In the genomic region with DNA sequence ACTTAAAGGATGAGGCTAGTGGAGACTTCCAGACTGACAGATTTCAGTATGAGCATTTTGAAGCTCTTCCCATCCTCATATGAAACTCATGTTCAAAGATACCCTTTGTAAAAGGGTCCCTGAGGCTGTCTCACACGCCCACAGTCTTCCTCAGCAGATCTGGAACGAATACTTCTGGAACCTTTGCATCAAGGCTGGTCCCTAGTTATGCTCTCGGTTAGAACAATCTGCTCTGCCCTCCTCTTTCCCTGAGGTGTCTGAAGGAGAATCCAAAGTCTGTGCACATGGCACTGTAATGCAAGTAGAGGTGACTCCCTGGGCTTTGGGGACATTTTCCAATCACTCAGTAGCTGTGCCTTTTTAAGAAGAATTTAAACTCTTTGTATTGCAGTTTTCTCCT, we compare ENCODE assay signal across 19 mouse cellular contexts. TPM values are rescaled to one million over a fixed set of nuclear protein-coding genes. Genes with fewer than 3 reads are reported as not detected.
"Had no signal": no experiment of that assay in that cellular context is flagged by ENCODE, and none has a peak within 500 bp of the region (broad histone marks: within the 10 kb centered on the region; RNA-seq: fewer than 3 reads in every experiment).

No protein-coding gene starts in this region.

- H3K36me3 ChIP-seq: lung, embryonic 15.5 days; midbrain, embryonic 13.5 days; midbrain, embryonic 15.5 days; neural tube, embryonic 13.5 days; stomach, embryonic 15.5 days had no signal

- H3K9ac ChIP-seq: lung, embryonic 15.5 days; midbrain, embryonic 13.5 days; midbrain, embryonic 15.5 days; neural tube, embryonic 13.5 days; stomach, embryonic 15.5 days had no signal

- H3K4me2 ChIP-seq: lung, embryonic 15.5 days; midbrain, embryonic 11.5 days; midbrain, embryonic 13.5 days; midbrain, embryonic 15.5 days; neural tube, embryonic 13.5 days; stomach, embryonic 15.5 days had no signal

- ATAC-seq: lung, postnatal 0 days; midbrain, embryonic 13.5 days; midbrain, embryonic 15.5 days had no signal

- H3K27ac ChIP-seq: lung, embryonic 15.5 days; macrophage; midbrain, embryonic 13.5 days; midbrain, embryonic 15.5 days; neural tube, embryonic 13.5 days; stomach, embryonic 15.5 days; stomach, postnatal 0 days had no signal

- H3K4me3 ChIP-seq: lung, embryonic 15.5 days; megakaryocyte, embryonic 14.5 days; midbrain, embryonic 13.5 days; midbrain, embryonic 15.5 days; neural tube, embryonic 13.5 days; stomach, embryonic 15.5 days had no signal

- H3K9me3 ChIP-seq: lung, embryonic 15.5 days; megakaryocyte, embryonic 14.5 days; midbrain, embryonic 13.5 days; midbrain, embryonic 15.5 days; neural tube, embryonic 13.5 days; stomach, embryonic 15.5 days had no signal

- H3K27me3 ChIP-seq: lung, embryonic 15.5 days; megakaryocyte, embryonic 14.5 days; midbrain, embryonic 13.5 days; midbrain, embryonic 15.5 days; neural tube, embryonic 13.5 days; stomach, embryonic 15.5 days had no signal

- DNase-seq: lung, adult 2 months; lung, postnatal 14 days; lung, postnatal 36 days; right cerebral cortex, postnatal 14 days; thymus, adult 2 months; thymus, postnatal 25 days; thymus, postnatal 4 days had no signal

- H3K4me1 ChIP-seq: lung, embryonic 15.5 days; megakaryocyte, embryonic 14.5 days; midbrain, embryonic 15.5 days; stomach, embryonic 15.5 days had no signal

RNA-seq across cellular contexts. Expression of gene Ptn, which starts 25.3 kb away (rescaled TPM):
- total RNA-seq: monocyte, adult 5-6 weeks; neutrophil, adult 5-6 weeks had no signal
